Mouse (Mus musculus) brain, embryonic 14.5 days (tissue): ENCODE data around the gene Mrpl48.

Experiments used
- CTCF ChIP-seq: fragments of 200-500 bp; IDR thresholded peaks from 2 replicates; pipeline ENCODE4 v1.5.1; 2012; ENCODE audit warnings: inconsistent platforms, mild to moderate bottlenecking, moderate library complexity, borderline replicate concordance; ENCODE audit not compliant: insufficient read depth, insufficient read length; ENCODE audit errors: extremely low read depth
- POLR2A ChIP-seq: fragments of 200-500 bp; IDR thresholded peaks from 2 replicates; pipeline ENCODE4 v1.6.1; 2012; ENCODE audit warnings: mild to moderate bottlenecking, inconsistent platforms, borderline replicate concordance; ENCODE audit not compliant: poor library complexity, insufficient read depth, insufficient read length, severe bottlenecking; ENCODE audit errors: extremely low read depth

GRCm38 (mm10) chr7:100533503-100533902 lies 74.6 kb downstream of the Mrpl48 start:
- TF ChIP-seq POLR2A (no peak), CTCF (no peak)
